Mouse (Mus musculus) retina, postnatal 7 days (tissue): Measurements from ENCODE around the gene Duoxa1.

Experiments used
- DNase-seq: peaks from one replicate; pipeline ENCODE4 v3.0.0-alpha.2; 2012; ENCODE audit warnings: low read depth, low spot score

Duoxa1 gene

DNA sequence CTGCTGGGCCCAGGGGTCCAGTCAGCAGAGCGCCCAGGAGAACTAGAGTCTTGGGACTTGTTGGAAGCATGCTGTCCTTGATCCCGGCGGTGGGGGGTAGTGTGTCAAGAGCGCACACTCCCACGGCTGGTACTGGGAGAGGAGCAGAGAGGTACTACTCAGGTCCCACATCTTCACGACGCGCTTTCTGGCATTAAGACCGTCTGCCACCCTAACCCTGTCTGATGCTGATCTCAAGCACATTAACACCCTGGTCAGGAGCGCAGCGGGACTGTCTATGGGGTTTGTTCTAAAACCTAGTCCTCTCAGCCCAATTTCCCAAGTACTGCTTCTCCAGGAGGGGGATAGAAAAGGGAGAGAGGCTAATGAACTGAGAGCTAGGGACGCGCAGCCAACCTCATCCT, 15.4 kb downstream of the Duoxa1 start, which contains the start of gene Duox2:
Duox2 (minus strand) TSS at position 354 of the 404 bp plus-strand sequence.
- no peak for DNase-seq

DNA sequence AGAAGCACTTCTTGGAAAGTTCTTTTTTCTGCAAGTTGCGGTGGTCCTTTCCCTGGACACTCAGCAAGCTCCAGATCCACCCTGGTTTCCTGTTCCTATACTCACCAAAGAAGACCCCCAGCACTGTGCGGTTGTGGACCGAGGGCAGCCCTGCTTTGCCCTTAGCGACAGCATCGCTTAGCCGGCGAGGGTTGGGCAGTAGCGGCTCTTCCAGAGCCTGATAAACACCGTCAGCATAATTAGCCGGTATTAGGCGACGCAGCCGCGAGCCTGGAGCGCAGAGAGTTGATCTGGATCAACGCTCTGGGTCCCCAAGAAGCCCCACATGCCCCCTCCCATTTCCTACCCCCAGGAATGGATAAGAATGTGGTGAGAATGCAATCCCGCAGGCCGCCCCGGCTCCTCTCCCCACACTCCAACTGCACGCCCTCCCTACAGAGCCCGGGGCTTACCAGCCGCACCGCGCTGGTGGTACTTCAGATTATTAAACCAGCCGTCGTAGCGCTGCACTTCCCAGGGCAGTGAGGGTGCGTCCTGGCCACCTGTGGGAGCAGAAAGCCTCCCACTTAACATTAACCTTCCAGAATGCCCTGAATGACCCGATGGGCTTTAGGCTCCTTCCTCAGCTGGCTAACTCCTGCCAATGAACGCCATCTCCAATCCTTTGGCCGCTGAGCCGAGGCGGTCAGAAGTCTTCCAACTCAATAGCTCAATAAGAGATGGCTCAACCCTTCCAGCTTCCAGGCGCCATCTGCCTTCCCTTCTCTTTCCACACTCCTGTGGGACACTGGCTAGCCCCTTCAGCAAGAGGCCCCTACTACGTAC, 16.0 kb downstream of the Duoxa1 start:
- peak; percentile 46 for DNase-seq

DNA sequence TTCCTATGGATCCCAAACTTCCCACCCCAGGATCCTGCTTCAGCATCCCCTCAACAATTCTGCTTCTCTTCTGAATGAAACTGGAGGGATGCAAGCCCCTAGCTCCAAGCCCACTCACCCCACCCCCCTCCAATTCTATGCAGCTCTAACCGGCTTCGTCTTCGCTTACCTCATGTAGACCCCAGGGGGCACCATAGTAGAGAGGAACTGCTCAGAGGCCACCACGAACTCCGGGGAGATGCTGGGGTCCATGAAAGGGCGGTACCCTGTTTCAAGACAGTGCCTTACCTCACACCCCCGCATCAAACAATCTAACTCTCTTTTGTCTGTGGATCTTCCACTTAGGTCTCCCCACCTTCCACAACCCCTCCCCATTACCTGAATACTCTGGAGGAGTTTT, 18.6 kb downstream of the Duoxa1 start:
- no peak for DNase-seq

DNA sequence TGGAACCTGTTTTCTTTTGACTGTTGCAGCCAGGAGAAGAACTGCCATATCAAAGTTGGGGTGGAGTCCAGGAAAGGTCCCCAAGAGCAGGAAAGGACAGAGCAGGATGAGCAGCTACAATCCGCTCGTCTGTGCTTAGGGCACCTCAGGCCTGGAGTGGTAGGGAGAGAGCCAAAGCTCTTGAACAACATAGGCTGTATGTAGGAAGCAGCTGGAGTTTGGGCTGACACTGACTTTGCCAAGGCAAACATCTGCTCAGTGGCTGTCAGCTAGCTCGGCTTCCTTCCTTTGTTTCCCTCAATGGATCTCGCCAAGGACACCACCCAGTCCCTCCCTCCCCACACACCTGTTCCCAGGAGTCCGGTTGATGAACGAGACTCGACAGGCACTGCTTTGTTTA, 27.4 kb downstream of the Duoxa1 start:
- DNase-seq = no peak

DNA sequence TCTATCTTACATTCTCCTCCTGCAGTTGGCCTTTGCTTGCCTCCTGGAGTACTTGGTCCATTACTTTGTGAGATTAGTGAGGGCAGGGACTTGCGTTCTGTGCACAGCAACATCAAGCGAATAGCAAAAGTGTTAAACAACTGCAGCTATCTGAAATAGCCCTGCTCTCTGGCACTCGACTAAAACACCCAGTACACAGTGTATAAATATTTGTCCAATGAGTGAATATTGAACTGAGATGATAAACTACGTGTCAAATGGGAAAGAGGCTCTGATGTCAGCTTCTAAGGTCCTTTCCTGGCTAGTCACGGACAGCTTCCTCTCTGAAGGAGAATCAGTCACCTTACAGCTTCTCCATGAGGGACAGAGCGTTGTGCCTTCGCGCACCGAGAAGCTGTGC, 29.4 kb downstream of the Duoxa1 start:
- DNase-seq = no peak

DNA sequence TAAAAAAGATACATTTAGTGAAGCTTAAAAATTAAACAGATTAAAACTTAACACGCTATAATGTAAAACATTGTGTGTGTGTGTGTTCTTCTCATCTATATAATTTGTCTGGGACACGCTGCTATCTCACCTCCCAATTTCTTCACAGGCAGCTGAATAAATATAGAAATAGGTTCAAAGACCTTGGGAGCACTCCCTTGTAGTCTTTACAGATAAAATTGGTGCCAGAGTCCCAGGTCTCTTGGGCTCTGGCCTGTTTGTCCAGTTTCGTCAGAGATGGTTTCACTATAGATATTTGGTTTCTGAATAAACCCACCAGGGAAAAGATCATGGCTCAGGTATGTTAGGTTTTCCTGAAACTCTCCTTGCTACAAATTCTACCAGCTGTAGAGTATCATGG, 34.8 kb downstream of the Duoxa1 start:
- no peak for DNase-seq

DNA sequence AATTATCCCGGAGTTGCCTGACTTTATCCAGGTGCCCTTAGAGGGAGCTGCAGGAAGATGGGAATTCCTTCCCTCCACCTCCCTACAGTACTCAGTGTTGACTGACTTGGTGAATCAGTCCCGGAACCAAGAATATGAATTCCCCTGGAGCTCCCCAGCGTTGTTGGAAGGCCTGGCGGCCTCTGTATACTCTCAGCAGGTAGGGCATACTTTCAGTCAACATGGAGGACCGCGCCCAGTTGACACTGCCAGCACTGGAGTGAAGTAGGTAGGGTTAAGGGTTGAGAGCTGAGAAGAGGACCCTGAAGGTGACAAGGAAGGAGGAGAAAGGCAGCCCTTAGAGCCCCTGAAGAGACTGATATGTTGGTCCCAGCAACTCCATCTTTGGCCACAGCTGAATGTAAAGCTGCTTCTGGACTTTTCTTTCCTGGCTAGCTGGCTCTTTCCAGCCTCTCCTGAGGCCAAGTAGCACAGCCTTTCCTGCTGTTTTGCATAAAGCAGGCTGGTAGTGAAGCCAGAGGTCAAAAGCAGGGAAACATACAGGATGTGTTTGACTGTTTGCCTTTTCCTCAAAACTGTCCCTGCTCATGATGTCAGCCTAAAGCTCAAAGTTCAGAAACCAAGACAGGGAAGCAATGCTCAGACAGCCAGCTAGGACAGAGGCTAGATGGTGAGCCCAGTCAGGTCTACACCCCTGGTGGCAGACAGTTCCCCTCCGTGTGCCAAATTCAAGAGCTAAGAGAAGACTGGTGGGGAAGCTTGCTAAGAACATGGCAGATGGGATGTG, 46.9 kb downstream of the Duoxa1 start:
- no peak for DNase-seq

DNA sequence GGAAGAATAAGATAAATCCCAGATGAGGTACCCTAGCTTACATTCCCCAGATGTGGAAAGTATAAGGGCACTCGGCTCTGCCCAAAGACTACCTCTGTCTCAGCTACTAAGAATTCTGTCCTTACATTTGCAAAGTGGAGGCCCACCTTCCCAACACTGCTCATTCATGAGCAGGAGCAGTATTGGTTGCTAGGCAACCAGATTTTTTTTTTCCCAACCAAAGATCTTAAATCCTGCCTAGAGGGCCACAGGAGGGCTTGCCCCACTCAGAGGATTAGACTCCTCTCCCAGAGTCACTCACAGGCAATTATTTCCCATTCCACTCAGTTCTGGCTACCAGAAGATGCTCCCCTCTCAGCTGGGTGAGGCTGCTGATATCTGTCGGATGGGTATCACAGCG, 48.8 kb downstream of the Duoxa1 start:
- DNase-seq = no peak

DNA sequence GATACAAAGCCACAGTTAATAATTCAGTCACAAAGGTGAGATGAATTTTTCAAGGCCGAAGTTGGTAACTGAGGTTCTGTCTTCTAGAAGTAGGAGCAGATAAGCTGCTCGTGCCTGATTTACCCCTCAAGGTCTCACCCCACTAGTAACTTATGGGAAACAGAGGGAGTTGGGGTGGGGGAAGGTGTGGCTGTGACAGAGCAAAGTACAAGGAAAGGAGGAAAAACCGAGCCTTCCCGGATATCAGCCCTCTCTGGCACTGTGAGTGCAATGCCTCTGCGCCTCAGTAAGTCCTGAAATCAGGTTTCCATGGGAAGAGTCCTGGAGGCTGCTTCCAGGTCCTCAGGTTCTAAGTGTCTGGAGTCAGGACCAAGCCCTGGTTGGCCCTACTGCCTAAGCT, 52.8 kb downstream of the Duoxa1 start:
- DNase-seq = no peak

DNA sequence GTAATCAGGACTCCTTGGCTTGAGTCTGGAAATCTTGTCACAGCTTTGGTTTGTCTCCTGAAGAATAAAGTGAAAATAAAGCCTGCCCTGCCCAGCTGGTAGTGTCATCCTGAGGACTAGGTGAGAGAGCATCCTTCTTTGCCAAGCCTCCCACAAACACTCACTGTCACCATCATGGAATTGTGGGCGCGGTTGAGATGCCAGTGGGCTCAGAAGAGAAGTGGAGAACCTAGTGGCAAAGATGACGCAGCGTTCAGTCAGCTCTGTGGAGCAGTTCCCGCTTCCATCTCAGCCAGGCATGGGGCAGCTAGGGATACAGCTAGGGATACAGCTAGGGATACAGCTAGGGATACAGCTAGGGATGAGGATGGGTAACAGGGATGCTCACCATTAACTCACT, 57.5 kb downstream of the Duoxa1 start:
- DNase-seq = no peak
